Mouse (Mus musculus): ENCODE data around the gene Ppp1r15a. TPM values are rescaled to one million over a fixed set of nuclear protein-coding genes. Genes with fewer than 3 reads are reported as not detected.
A peak's percentile ranks its signal among the peaks of the same experiment; 100 is the strongest.

Ppp1r15a gene
- polyA plus RNA-seq, 1 experiment from 2014 or later: 21.4 TPM

GRCm38 (mm10) chr7:45522957-45523676 lies 3.0 kb downstream of the Ppp1r15a start:
- Histone ChIP-seq H3K36me3 (ENCODE audit: insufficient read depth, low read length) (0 out of 2 replicates have a peak, but pooled peaks cover 8% of the 10 kb centered on the region), H3K27me3 (ENCODE audit: insufficient read depth, low read length) (no peaks in the 10 kb centered on the region), H3K9ac (ENCODE audit: low read depth, low read length) (peak overlapping the region; percentile 38; the same call in 1 of the 2 replicates), H3K4me1 (replicated peaks; ENCODE audit: insufficient read depth, low read length) (peaks cover 27% of the 10 kb centered on the region), H3K9me3 (replicated peaks; ENCODE audit: low read length) (no peaks in the 10 kb centered on the region), H3K4me3 (replicated peaks; ENCODE audit: low read depth, low read length) (peak overlapping the region; percentile 13; the same call in 1 of the 2 replicates), H3K4me2 (ENCODE audit: low read length) (peak overlapping the region; percentile 45), H3K27ac (peak overlapping the region; percentile 54; the same call in 1 of the 2 replicates)
- 49% methylated on average over 18 of the region's 18 CpGs for WGBS
- ATAC-seq (replicated peaks; ENCODE audit: low FRiP score, low read depth): no peak
- no peak for DNase-seq (ENCODE audit: low spot score)
- TF ChIP-seq CTCF (IDR thresholded peaks at IDR 0.05; ENCODE audit: low read depth): no peak

- peak overlapping the region; percentile 64 for H3K4me2 ChIP-seq (ENCODE audit: low read length)
- H3K27me3 ChIP-seq (ENCODE audit: insufficient read depth, low read length): no peaks in the 10 kb centered on the region
- H3K4me1 ChIP-seq (replicated peaks; ENCODE audit: insufficient read depth, low read length): peaks cover 27% of the 10 kb centered on the region
- peak overlapping the region; percentile 62; the same call in 1 of the 2 replicates for H3K9ac ChIP-seq (ENCODE audit: low read depth, low read length)
- H3K36me3 ChIP-seq (ENCODE audit: insufficient read depth, low read length): 0 out of 2 replicates have a peak, but pooled peaks cover 8% of the 10 kb centered on the region
- peak overlapping the region; percentile 88; the same call in 1 of the 2 replicates for H3K27ac ChIP-seq
- DNase-seq (ENCODE audit: low spot score) (no peak), ATAC-seq (replicated peaks; ENCODE audit: low FRiP score, low read depth) (no peak)
- TF ChIP-seq CTCF (IDR thresholded peaks at IDR 0.05; ENCODE audit: low read depth): no peak
- peak overlapping the region; percentile 53 for H3K4me3 ChIP-seq (replicated peaks; ENCODE audit: low read depth, low read length)
- WGBS: 56% methylated on average over 16 of the region's 16 CpGs
- no peaks in the 10 kb centered on the region for H3K9me3 ChIP-seq (replicated peaks; ENCODE audit: low read length)
Measured at GRCm38 (mm10) chr7:45522194-45522752, 3.8 kb downstream of the Ppp1r15a start.

GRCm38 (mm10) chr7:45521728-45522184 lies 4.3 kb downstream of the Ppp1r15a start:
- Histone ChIP-seq H3K4me3 (replicated peaks; ENCODE audit: low read depth, low read length) (peak overlapping the region; percentile 53), H3K9ac (ENCODE audit: low read depth, low read length) (peak overlapping the region; percentile 62), H3K27ac (peak overlapping the region; percentile 88), H3K36me3 (ENCODE audit: insufficient read depth, low read length) (0 out of 2 replicates have a peak, but pooled peaks cover 8% of the 10 kb centered on the region), H3K27me3 (ENCODE audit: insufficient read depth, low read length) (no peaks in the 10 kb centered on the region), H3K9me3 (replicated peaks; ENCODE audit: low read length) (no peaks in the 10 kb centered on the region), H3K4me1 (replicated peaks; ENCODE audit: insufficient read depth, low read length) (peaks cover 27% of the 10 kb centered on the region), H3K4me2 (ENCODE audit: low read length) (peak overlapping the region; percentile 64)
- ATAC-seq (replicated peaks; ENCODE audit: low FRiP score, low read depth): peak; percentile 38
- WGBS: under 1% methylated on average over 28 of the region's 28 CpGs
- DNase-seq (ENCODE audit: low spot score): peak; percentile 94
- TF ChIP-seq CTCF (IDR thresholded peaks at IDR 0.05; ENCODE audit: low read depth): peak; percentile 47

- no peak; the same call in 1 of the 2 replicates for TF ChIP-seq CTCF (IDR thresholded peaks at IDR 0.05; ENCODE audit: low read depth)
- H3K4me3 ChIP-seq (replicated peaks; ENCODE audit: low read depth, low read length): no peak overlapping the region
- H3K4me2 ChIP-seq (ENCODE audit: low read length): no peak overlapping the region
- ATAC-seq (replicated peaks; ENCODE audit: low FRiP score, low read depth) (no peak), DNase-seq (ENCODE audit: low spot score) (no peak)
- WGBS: 87% methylated on average over 7 of the region's 7 CpGs
- no peaks in the 10 kb centered on the region for H3K27me3 ChIP-seq (ENCODE audit: insufficient read depth, low read length)
- no peak overlapping the region for H3K9ac ChIP-seq (ENCODE audit: low read depth, low read length)
- no peaks in the 10 kb centered on the region for H3K9me3 ChIP-seq (replicated peaks; ENCODE audit: low read length)
- 0 out of 2 replicates have a peak, but pooled peaks cover 8% of the 10 kb centered on the region for H3K36me3 ChIP-seq (ENCODE audit: insufficient read depth, low read length)
- no peak overlapping the region for H3K27ac ChIP-seq
- H3K4me1 ChIP-seq (replicated peaks; ENCODE audit: insufficient read depth, low read length): peaks cover 27% of the 10 kb centered on the region
Measured at GRCm38 (mm10) chr7:45520605-45521004, 5.5 kb downstream of the Ppp1r15a start.

DNA sequence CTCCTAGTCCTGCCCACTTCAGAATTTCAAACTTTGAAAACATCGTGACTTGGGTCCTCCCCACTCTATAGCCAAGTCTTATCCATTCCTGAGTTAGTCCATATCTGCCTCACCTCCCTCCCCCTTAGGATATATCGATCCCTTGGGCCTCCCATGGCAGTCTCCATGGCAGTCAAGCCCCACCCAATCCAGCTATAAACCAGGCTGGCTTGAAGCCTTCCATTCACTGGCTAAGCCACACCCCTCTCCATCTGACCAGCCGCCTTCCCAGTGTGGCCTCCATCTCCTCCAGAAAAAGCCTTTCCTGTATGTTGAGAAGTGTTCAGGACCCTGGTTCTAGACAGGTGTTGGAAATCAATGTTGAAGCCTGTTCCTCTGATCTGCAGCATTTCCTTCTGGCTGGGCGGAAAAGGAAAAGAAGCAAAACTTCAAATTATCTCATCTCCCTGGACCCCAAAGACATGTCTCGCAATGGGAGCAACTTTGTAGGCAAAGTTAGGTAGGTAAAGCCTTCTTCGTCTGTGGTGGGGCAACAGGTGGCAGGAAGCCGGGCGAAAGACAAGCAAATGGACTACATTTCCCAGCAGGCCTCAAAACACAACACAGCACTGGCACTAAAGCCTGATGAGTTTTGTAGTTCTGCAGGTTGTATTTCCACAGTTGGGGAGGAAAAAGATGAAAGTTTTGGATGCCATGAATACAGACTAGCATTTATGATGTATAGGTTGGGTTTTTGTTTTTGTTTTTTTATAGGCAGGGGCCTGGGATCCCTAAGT lies 6.5 kb downstream of the Ppp1r15a start:
- Histone ChIP-seq H3K9ac (ENCODE audit: low read depth, low read length) (no peak overlapping the region), H3K4me2 (ENCODE audit: low read length) (no peak overlapping the region)
- no peak for ATAC-seq (replicated peaks; ENCODE audit: low FRiP score, low read depth)

DNA sequence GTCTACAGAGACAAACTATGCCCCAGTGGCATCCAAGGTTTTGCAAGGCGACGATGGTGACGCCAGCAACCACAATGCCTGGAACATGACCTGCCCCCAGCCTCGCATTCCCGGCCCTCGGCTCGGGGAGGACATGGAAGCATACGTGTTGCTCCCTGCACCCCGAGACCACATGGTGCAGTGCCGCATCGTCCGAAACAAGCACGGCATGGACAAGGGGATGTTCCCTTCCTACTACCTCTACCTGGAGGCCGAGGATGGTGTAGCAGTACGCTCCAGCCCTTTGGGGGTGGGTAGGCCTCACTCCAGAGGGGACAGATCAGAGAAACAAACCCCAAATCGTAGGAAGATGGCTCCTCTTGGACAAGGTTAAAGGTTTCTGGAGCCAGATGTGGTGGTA lies 7.5 kb downstream of the Ppp1r15a start:
- no peaks in the 10 kb centered on the region for H3K27me3 ChIP-seq (ENCODE audit: insufficient read depth, low read length)
- WGBS: 95% methylated on average over 16 of the region's 16 CpGs
- DNase-seq (ENCODE audit: low spot score) (no peak), ATAC-seq (replicated peaks; ENCODE audit: low FRiP score, low read depth) (no peak)
- TF ChIP-seq CTCF (IDR thresholded peaks at IDR 0.05; ENCODE audit: low read depth): no peak
- no peaks in the 10 kb centered on the region for H3K9me3 ChIP-seq (replicated peaks; ENCODE audit: low read length)
- no peak overlapping the region for H3K9ac ChIP-seq (ENCODE audit: low read depth, low read length)
- peaks cover 16% of the 10 kb centered on the region for H3K4me1 ChIP-seq (replicated peaks; ENCODE audit: insufficient read depth, low read length)
- 0 out of 2 replicates have a peak, but pooled peaks cover 6% of the 10 kb centered on the region for H3K36me3 ChIP-seq (ENCODE audit: insufficient read depth, low read length)
- no peak overlapping the region for H3K27ac ChIP-seq
- no peak overlapping the region for H3K4me2 ChIP-seq (ENCODE audit: low read length)
- no peak overlapping the region for H3K4me3 ChIP-seq (replicated peaks; ENCODE audit: low read depth, low read length)

More for the DNA sequence above, 6.5 kb downstream of the Ppp1r15a start:
- TF ChIP-seq CTCF (IDR thresholded peaks at IDR 0.05; ENCODE audit: low read depth): no peak
- H3K9me3 ChIP-seq (replicated peaks; ENCODE audit: low read length): no peaks in the 10 kb centered on the region
- no peak overlapping the region for H3K27ac ChIP-seq
- H3K4me3 ChIP-seq (replicated peaks; ENCODE audit: low read depth, low read length): no peak overlapping the region
- peaks cover 21% of the 10 kb centered on the region for H3K4me1 ChIP-seq (replicated peaks; ENCODE audit: insufficient read depth, low read length)
- no peak for DNase-seq (ENCODE audit: low spot score)
- H3K27me3 ChIP-seq (ENCODE audit: insufficient read depth, low read length): no peaks in the 10 kb centered on the region
- H3K36me3 ChIP-seq (ENCODE audit: insufficient read depth, low read length): 0 out of 2 replicates have a peak, but pooled peaks cover 8% of the 10 kb centered on the region
- 69% methylated on average over 8 of the region's 8 CpGs for WGBS

Data from kidney, postnatal 0 days (tissue).